In genomic region chr7:97748527-97749206, GRCm38 (mm10) we compare ENCODE assay signal across 8 mouse cellular contexts. TPM values are rescaled to one million over a fixed set of nuclear protein-coding genes. Genes with fewer than 3 reads are reported as not detected.
DNase-seq lines count a peak whose midpoint lies in the region; ATAC-seq and TF ChIP-seq lines count a peak whose summit lies in the region.

No protein-coding gene starts in this region.

- no peak for ATAC-seq in G1E (ENCODE audit: extremely low read depth, insufficient number of reproducible peaks, low FRiP score, poor library complexity, severe bottlenecking)
- ATAC-seq in forebrain, embryonic 15.5 days (replicated peaks), result peak; percentile 23; the same call in 1 of the 2 replicates
- ATAC-seq in intestine, embryonic 14.5 days (replicated peaks; ENCODE audit: low FRiP score, low TSS enrichment, low read depth), result peak; percentile 54; the same call in 1 of the 2 replicates
- ATAC-seq in neural tube, embryonic 15.5 days (ENCODE audit: low FRiP score), result no peak

- peak overlapping the region; percentile 48; the same call in 1 of the 2 replicates for H3K4me3 ChIP-seq in G1E (ENCODE audit: low read depth, low read length)
- H3K4me3 ChIP-seq in forebrain, embryonic 15.5 days, result no peak overlapping the region
- peak overlapping the region; percentile 6; the same call in 1 of the 2 replicates for H3K4me3 ChIP-seq in intestine, embryonic 14.5 days (ENCODE audit: low read depth, low read length)
- H3K4me3 ChIP-seq in lung, adult 2 months (replicated peaks; ENCODE audit: extremely low read depth, low read depth, low read length), result peak overlapping the region; percentile 36
- H3K4me3 ChIP-seq in neural tube, embryonic 15.5 days (replicated peaks), result no peak overlapping the region

- H3K4me1 ChIP-seq in G1E (ENCODE audit: insufficient read depth, low read depth, low read length), result peaks cover 53% of the 10 kb centered on the region
- peaks cover 10% of the 10 kb centered on the region for H3K4me1 ChIP-seq in forebrain, embryonic 15.5 days
- H3K4me1 ChIP-seq in intestine, embryonic 14.5 days (replicated peaks; ENCODE audit: control insufficient read depth, insufficient read depth, low read length), result no peaks in the 10 kb centered on the region
- no peaks in the 10 kb centered on the region; the same call in 1 of the 2 replicates for H3K4me1 ChIP-seq in lung, adult 2 months (ENCODE audit: control insufficient read depth, insufficient read depth, low read length)
- H3K4me1 ChIP-seq in neural tube, embryonic 15.5 days, result peaks cover 6% of the 10 kb centered on the region

- H3K27me3 ChIP-seq in G1E (ENCODE audit: insufficient read depth, low read length), result no peaks in the 10 kb centered on the region; the same call in 1 of the 2 replicates
- no peaks in the 10 kb centered on the region for H3K27me3 ChIP-seq in forebrain, embryonic 15.5 days
- no peaks in the 10 kb centered on the region for H3K27me3 ChIP-seq in intestine, embryonic 14.5 days (replicated peaks; ENCODE audit: control insufficient read depth, insufficient read depth, low read length)
- no peaks in the 10 kb centered on the region for H3K27me3 ChIP-seq in neural tube, embryonic 15.5 days (replicated peaks)

- DNase-seq in 416B (ENCODE audit: low read depth), result peak; percentile 78
- DNase-seq in G1E (ENCODE audit: low spot score), result no peak
- no peak for DNase-seq in intestine, embryonic 14.5 days (ENCODE audit: low spot score)
- DNase-seq in lung, adult 2 months, result peak; percentile 45
- no peak for DNase-seq in right cerebral cortex, adult 2 months (ENCODE audit: low spot score in 2 of 2)
- no peak for DNase-seq in embryo, embryonic 10.5 days (ENCODE audit: low spot score)

- WGBS in forebrain, embryonic 15.5 days, result 51% methylated on average over 10 of the region's 10 CpGs
- WGBS in intestine, embryonic 14.5 days, result 66% methylated on average over 10 of the region's 10 CpGs
- 14% methylated on average over 10 of the region's 10 CpGs for WGBS in lung, adult 2 months
- 69% methylated on average over 10 of the region's 10 CpGs for WGBS in neural tube, embryonic 15.5 days

- H3K9ac ChIP-seq in forebrain, embryonic 15.5 days (replicated peaks), result no peak overlapping the region
- no peak overlapping the region for H3K9ac ChIP-seq in intestine, embryonic 14.5 days (ENCODE audit: low read length)
- no peak overlapping the region for H3K9ac ChIP-seq in neural tube, embryonic 15.5 days (replicated peaks)

- H3K27ac ChIP-seq in forebrain, embryonic 15.5 days (replicated peaks), result no peak overlapping the region
- peak overlapping the region; percentile 38 for H3K27ac ChIP-seq in intestine, embryonic 14.5 days (ENCODE audit: low read depth)
- 0 out of 2 replicates have a peak overlapping the region, but pooled peaks have one; percentile 18 for H3K27ac ChIP-seq in neural tube, embryonic 15.5 days (replicated peaks)

- no peak for TF ChIP-seq CTCF in G1E (IDR thresholded peaks at IDR 0.05; ENCODE audit: low read depth, low read length)
- TF ChIP-seq CTCF in lung, adult 2 months (IDR thresholded peaks at IDR 0.05; ENCODE audit: insufficient read depth, low read length), result no peak

- H3K4me2 ChIP-seq in forebrain, embryonic 15.5 days (replicated peaks), result no peak overlapping the region
- peak overlapping the region; percentile 32 for H3K4me2 ChIP-seq in intestine, embryonic 14.5 days (ENCODE audit: low read length)
- H3K4me2 ChIP-seq in neural tube, embryonic 15.5 days, result peak overlapping the region; percentile 33

- peaks cover 5% of the 10 kb centered on the region for H3K36me3 ChIP-seq in G1E (replicated peaks)
- H3K36me3 ChIP-seq in forebrain, embryonic 15.5 days, result no peaks in the 10 kb centered on the region
- no peaks in the 10 kb centered on the region for H3K36me3 ChIP-seq in intestine, embryonic 14.5 days (ENCODE audit: control insufficient read depth, insufficient read depth, low read length)
- H3K36me3 ChIP-seq in neural tube, embryonic 15.5 days, result no peaks in the 10 kb centered on the region

- no peaks in the 10 kb centered on the region for H3K9me3 ChIP-seq in G1E (replicated peaks)
- H3K9me3 ChIP-seq in forebrain, embryonic 15.5 days, result no peaks in the 10 kb centered on the region
- no peaks in the 10 kb centered on the region for H3K9me3 ChIP-seq in intestine, embryonic 14.5 days (ENCODE audit: control insufficient read depth, low read length)
- H3K9me3 ChIP-seq in neural tube, embryonic 15.5 days (replicated peaks), result no peaks in the 10 kb centered on the region

- 0 out of 2 replicates have a peak, but pooled peaks have one; percentile 5 for TF ChIP-seq POLR2A in lung, adult 2 months (IDR thresholded peaks at IDR 0.05; ENCODE audit: borderline replicate concordance, extremely low read depth, low read depth, low read length)

RNA-seq across cellular contexts. Expression of gene Aqp11, which starts 10.6 kb away (rescaled TPM):
- 17.9 and 28.3 TPM in 2 replicates for total RNA-seq in G1E (2014; fragmentation: Nextera tagmentation)
- total RNA-seq in G1E (2017), result 8.9 and 11.0 TPM in 2 replicates
- 17.2 and 18.0 TPM in 2 replicates for polyA plus RNA-seq in G1E (2012)
- polyA plus RNA-seq in forebrain, embryonic 15.5 days (2015; fragmentation: Nextera tagmentation; extraction: Ambion mirVana), result 7.6 and 9.7 TPM in 2 replicates
- 19.7 and 26.3 TPM in 2 replicates for polyA plus RNA-seq in intestine, embryonic 14.5 days (2014; fragmentation: Nextera tagmentation; extraction: Ambion mirVana)
- polyA plus RNA-seq in lung, adult 2 months (2012; rRNA removed), result 5.0 and 5.4 TPM in 2 replicates
- 22.6 and 35.4 TPM in 2 replicates for polyA plus RNA-seq in neural tube, embryonic 15.5 days (2015; fragmentation: Nextera tagmentation; extraction: Ambion mirVana)

RNA-seq across cellular contexts. Expression of gene Pak1, which starts 39.7 kb away (rescaled TPM):
- total RNA-seq in G1E (2014; fragmentation: Nextera tagmentation), result not detected in 2 replicates
- 0.06 and 0.16 TPM in 2 replicates for total RNA-seq in G1E (2017)
- polyA plus RNA-seq in G1E (2012), result 0.15 and 0.39 TPM in 2 replicates
- polyA plus RNA-seq in forebrain, embryonic 15.5 days (2015; fragmentation: Nextera tagmentation; extraction: Ambion mirVana), result 132 and 143 TPM in 2 replicates
- 39.3 and 42.8 TPM in 2 replicates for polyA plus RNA-seq in intestine, embryonic 14.5 days (2014; fragmentation: Nextera tagmentation; extraction: Ambion mirVana)
- polyA plus RNA-seq in lung, adult 2 months (2012; rRNA removed), result 7.2 and 7.5 TPM in 2 replicates
- 117 and 134 TPM in 2 replicates for polyA plus RNA-seq in neural tube, embryonic 15.5 days (2015; fragmentation: Nextera tagmentation; extraction: Ambion mirVana)

RNA-seq across cellular contexts. Expression of gene Clns1a, which starts 52.2 kb away (rescaled TPM):
- total RNA-seq in G1E (2014; fragmentation: Nextera tagmentation), result 81.3 and 92.0 TPM in 2 replicates
- total RNA-seq in G1E (2017), result 128 and 130 TPM in 2 replicates
- 52.7 and 54.1 TPM in 2 replicates for polyA plus RNA-seq in G1E (2012)
- polyA plus RNA-seq in forebrain, embryonic 15.5 days (2015; fragmentation: Nextera tagmentation; extraction: Ambion mirVana), result 203 and 204 TPM in 2 replicates
- 187 and 198 TPM in 2 replicates for polyA plus RNA-seq in intestine, embryonic 14.5 days (2014; fragmentation: Nextera tagmentation; extraction: Ambion mirVana)
- 20.4 and 21.6 TPM in 2 replicates for polyA plus RNA-seq in lung, adult 2 months (2012; rRNA removed)
- polyA plus RNA-seq in neural tube, embryonic 15.5 days (2015; fragmentation: Nextera tagmentation; extraction: Ambion mirVana), result 170 and 187 TPM in 2 replicates

Comparison
In these comparisons a context has a peak if more than half of its experiments do, and no peak if none do; other contexts are left out.
1. DNase-seq: peak in 416B (single experiment) and lung, adult 2 months (single experiment); none in G1E (single experiment), intestine, embryonic 14.5 days (single experiment), right cerebral cortex, adult 2 months (0 of 2) and embryo, embryonic 10.5 days (single experiment).
2. ATAC-seq: peak in forebrain, embryonic 15.5 days (single experiment) and intestine, embryonic 14.5 days (single experiment); none in G1E (single experiment) and neural tube, embryonic 15.5 days (single experiment).
3. H3K4me3 ChIP-seq: peak in G1E (single experiment), intestine, embryonic 14.5 days (single experiment) and lung, adult 2 months (single experiment); none in forebrain, embryonic 15.5 days (single experiment) and neural tube, embryonic 15.5 days (single experiment).